Mouse (Mus musculus): ENCODE data around the gene Tmem9b. TPM values are rescaled to one million over a fixed set of nuclear protein-coding genes. Genes with fewer than 3 reads are reported as not detected.
A peak's percentile ranks its signal among the peaks of the same experiment; 100 is the strongest.

Gene Tmem9b
- total RNA-seq, 2 experiments from 2014 or later, result 36.3 to 36.7 TPM

DNA sequence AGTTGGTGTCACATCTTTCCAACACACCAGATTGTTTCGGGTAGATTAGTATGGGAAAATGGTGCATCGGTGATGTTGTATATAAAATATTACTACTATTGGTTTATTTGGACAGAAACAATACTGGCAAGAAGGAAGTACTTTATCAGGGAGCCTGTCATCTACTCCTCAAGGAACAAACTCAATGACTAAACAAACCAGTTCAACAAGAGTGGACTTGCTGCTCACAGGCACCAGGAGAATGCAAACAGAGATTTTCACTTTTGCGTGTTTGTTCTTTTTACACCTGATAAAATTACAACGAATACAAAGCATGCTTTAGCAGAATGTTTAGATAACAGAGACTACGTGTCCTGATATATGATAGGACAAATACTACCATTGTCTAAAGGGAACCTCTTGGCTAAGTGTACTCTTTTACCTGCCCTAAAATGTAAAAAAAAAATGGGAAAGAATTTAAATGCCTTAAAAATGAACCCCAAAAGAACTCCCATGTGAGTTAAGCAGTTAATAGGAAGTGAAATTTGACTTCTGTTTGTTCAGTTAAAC, 12.8 kb downstream of the Tmem9b start:
- DNase-seq, result no peak

GRCm38 (mm10) chr7:109734806-109735205, 17.9 kb downstream of the Tmem9b start:
- DNase-seq, result peak; percentile 47

- DNase-seq, result no peak
Observed at GRCm38 (mm10) chr7:109731626-109732025, 21.0 kb downstream of the Tmem9b start, which contains the start of gene Ascl3. TSS of gene Ascl3 (minus strand) at chr7:109731726.

DNA sequence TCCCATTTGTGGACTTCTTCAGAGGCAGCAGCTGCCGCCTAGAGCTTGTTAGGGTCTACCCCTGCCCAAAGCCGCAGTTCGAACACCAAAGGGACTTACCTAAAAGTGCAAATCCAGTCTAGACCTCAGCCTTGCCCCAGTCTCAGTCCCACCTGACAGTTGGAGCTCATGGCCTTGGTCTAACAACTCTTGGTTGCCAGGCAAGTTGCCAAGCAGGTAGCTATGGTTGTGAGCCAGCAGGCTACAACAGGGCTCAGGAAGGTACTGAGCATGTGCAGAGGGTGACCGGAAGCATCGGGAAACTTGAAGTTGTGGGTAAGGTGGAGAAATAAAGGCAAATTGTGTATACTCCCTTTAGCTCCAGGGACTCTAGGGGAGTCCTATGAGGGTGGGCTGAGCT, 29.0 kb downstream of the Tmem9b start, which contains the start of gene BC051019:
TSS of gene BC051019 (minus strand) at position 154 of the 400 bp plus-strand sequence.
- no peak for DNase-seq

- no peak for DNase-seq
Observed at GRCm38 (mm10) chr7:109723114-109723513, 29.6 kb downstream of the Tmem9b start.

GRCm38 (mm10) chr7:109722618-109723017, 30.1 kb downstream of the Tmem9b start:
- no peak for DNase-seq

GRCm38 (mm10) chr7:109719286-109719685, 33.4 kb downstream of the Tmem9b start:
- peak; percentile 61 for DNase-seq

DNA sequence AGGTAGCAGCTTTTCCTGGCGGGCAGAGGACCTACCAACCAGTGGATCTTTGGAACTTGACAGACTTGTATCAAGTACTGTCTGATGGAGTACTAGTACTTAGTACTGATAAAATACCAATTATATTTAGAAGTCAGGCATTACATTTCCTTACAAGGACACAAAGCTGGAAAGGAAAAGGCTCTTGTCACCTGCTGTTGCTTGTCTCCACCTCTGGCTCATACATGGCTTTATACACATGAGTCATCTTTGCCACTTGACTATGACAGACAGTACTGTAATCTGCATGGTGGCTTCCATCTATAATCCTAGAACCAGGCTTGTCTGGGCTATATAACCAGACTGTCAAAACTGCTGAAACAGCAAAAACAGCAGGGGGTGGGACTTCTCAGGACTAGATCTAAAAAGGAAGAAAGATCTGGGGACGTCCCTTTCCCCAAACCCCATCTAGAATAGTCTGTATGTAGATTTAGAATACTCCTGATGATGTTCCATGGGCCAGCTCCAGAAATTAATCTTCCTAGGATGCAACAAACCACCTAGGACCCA, 39.2 kb downstream of the Tmem9b start:
- no peak for DNase-seq

- no peak for DNase-seq
Observed at GRCm38 (mm10) chr7:109712198-109712597, 40.5 kb downstream of the Tmem9b start.

- DNase-seq, result no peak
Observed at GRCm38 (mm10) chr7:109710069-109710468, 42.6 kb downstream of the Tmem9b start.

- DNase-seq, result no peak
Observed at GRCm38 (mm10) chr7:109708961-109709382, 43.7 kb downstream of the Tmem9b start.

GRCm38 (mm10) chr7:109707023-109707785, 45.5 kb downstream of the Tmem9b start:
- DNase-seq, result peak; percentile 60

DNA sequence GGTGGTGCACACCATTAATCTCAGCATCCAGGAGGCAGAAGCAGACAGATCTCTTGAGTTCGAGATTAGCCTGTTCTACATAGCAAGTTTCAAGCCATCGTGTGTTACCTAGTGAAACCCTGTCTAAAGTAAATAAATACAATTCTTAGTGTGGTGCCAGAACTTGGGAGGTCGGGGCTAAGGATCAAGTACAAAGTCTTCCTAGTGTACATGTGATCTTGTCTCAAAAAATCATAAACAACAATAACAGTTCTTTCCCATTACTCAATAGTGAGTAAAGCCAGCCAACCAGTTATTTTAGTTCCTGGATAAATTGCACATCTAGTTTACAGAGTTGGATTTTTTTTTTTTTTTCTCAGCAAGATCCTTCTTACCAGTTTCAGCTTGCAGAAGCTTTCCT, 48.2 kb downstream of the Tmem9b start:
- DNase-seq, result no peak

- DNase-seq, result no peak
Observed at GRCm38 (mm10) chr7:109704016-109704377, 48.7 kb downstream of the Tmem9b start.

DNA sequence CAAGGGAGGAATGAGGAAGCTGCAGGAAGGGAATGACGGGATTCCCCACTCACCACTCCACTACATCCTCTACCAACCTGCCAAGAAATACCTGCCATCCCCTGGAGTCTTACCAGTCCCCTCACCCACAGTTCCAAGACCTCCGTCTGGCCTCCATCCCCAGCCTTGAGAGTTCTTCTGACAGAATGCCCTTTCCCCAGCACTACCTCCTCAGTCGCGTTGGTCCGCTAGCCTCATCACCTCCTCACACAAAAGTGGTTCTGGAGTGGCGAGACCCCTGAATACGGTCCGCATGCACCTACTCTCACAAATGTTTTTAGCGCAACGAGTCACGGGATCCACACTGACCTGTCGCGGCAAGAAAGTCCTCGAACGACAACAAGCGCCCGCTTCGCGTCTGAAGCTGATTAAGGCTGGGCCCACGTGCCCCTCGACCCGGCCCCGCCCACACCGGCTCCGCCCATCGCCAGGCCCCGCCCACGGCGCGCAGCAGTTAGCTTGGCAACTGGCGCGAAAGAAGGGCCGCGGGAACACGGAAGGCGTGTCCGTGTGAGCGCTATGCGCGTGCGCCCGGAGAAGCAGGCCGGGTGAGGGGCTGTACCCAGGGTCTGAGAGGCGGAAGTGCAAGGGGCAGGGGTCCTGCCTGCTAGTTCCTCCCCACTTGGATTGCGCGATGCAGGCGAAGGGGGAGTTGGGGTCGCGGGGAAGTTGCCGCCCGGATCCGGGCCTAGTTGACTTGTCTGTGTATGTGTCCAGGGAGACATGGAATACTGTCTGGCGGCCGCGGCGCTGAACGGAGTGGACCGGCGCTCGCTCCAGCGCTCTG, 49.3 kb downstream of the Tmem9b start, which contains the start of the genes St5 and Akip1:
TSS of gene St5 (minus strand) at position 416 of the 826 bp plus-strand sequence.
TSS of gene Akip1 (plus strand) at position 501 of the 826 bp plus-strand sequence.
- peak; percentile 99 for DNase-seq

GRCm38 (mm10) chr7:109702721-109703120, 50.0 kb downstream of the Tmem9b start:
- DNase-seq, result no peak

DNA sequence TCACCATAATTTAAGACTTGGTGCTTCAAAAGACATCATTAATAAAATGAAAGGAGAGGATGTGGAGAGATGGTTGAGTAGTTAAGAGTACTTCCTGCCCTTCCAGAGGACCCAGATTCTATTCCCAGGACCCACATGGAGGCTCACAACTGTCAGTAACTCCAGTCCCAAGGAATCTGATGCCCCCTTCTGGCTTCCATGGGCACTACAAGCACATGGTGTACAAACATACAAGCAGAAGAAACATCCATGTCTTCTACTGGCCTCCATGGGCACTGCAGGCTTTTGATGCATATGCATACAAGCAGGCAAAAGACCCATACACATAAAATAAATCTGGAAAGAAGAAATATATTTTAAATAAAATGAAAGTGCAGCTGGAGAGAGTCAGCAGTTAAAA, 52.5 kb downstream of the Tmem9b start:
- no peak for DNase-seq

DNA sequence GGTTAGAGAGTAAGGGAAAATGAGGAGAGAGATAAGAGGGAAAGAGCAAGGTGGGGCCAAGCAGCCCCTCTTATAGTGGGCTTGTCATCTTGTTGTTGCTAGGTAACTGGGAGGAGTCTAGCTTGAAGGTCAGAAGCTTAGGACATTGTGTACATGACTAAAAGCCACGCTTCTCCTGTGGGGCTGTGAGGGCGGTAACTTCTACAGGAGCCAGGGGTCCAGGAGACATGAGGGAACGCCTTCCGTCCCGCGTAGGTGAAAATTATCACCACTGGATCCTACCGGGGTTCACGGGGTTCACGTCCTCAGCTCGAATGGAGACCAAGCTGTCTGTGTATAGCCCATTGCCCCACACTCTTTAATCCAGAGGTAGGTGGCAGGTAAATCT, 57.3 kb downstream of the Tmem9b start:
- DNase-seq, result no peak

DNA sequence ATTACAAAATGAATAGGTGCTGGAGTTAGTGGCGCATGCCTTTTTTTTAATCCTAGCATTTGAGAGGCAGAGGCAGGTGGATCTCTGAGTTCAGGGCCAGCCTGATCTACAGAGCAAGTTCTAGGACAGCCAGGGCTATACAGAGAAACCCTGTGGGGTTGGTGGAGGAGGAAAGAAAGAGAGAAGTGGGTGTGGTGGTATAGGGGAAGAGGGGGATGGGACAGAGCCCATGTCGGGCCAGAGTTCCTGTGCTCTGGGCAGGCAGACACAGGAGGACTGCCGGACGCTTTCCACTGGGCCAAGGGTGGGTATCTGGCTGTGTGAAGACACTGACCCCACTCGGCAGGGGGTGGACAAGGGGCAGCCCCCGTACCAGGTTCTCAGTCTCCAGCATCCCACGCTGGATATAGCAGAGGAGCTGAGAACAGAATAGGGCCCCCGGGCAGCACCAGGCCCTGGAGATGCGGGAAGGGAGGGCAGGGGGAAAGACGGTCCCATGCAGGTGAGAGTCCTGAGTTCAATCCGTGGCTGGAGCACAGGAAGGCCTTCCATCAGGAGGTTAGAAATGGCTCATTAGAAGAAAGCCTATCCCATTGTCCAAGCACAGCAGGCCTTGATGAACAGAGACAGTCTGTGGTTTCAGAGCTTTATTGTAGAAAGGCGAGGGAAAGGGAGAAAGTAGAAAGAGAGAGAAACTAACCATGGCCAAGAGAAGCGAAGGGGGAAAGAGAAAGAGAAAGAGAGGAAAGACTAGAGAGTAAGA, 57.9 kb downstream of the Tmem9b start:
- no peak for DNase-seq

DNA sequence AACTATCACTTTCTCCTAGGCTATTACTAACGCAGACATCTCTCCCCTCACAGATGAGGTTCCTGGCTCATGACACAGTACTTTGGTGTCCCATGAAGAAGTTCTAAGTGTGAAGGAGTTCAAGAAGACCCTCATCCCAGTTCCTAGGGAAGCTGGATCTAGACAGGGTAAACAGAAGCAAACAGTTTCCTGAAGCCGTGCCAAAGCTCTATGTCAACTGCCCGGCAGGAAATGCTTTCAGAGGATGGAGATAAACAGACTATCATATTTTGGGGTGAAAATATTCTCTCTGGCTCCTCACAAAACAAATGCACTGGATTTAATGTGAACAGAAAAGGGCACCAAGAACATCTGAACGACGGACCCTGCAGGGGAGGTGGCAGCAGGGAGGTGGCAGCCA, 61.7 kb downstream of the Tmem9b start:
- DNase-seq, result no peak

DNA sequence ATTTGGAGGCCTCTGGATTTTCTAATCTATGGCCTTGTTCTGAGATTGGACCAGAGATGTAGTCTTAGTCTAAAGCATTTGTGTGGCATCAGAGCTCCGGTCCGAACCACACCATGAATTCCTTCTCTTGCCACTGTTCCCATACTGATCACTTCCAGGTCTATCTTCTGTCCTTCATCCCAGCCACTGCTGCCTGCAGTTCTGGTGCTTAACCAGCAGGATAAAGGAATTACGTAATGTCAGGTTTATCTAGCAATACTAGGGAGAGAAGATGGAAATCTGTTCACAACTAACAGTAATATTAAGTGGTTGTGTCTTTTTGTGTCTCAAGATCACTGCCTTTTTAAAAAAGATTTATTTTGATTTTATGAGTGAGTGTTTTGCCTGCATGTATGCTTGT, 62.6 kb downstream of the Tmem9b start:
- no peak for DNase-seq
